Mouse (Mus musculus) G1E (cell line): ENCODE data around the gene Slc25a41.
"Not testable (repeated sequence)": the region's sequence is repeated elsewhere in the genome, so short reads cannot be mapped to it uniquely, and the experiment has no call there.

Experiments used
- CTCF ChIP-seq: IDR thresholded peaks from 2 replicates; pipeline ENCODE4 v1.5.1; 2012; ENCODE audit warnings: low read depth, low read length, inconsistent platforms, mixed read lengths
- GATA1 ChIP-seq: IDR thresholded peaks from 2 replicates; pipeline ENCODE4 v1.6.1; 2012; ENCODE audit warnings: borderline replicate concordance, low read length, inconsistent platforms, mixed read lengths
- POLR2AphosphoS5 ChIP-seq: IDR thresholded peaks from 2 replicates; pipeline ENCODE4 v1.6.1; 2012; ENCODE audit warnings: low read depth, low read length, inconsistent platforms; ENCODE audit not compliant: insufficient replicate concordance
- TAL1 ChIP-seq: conservative IDR thresholded peaks from 2 replicates; pipeline ENCODE4 v1.6.1; 2012; ENCODE audit warnings: low read depth, low read length, inconsistent platforms, mixed read lengths

GRCm38 (mm10) chr17:57051679-57052078 is 10.2 kb upstream of the Slc25a41 start:
- not testable (repeated sequence) for TF ChIP-seq CTCF, GATA1, TAL1, POLR2AphosphoS5
